Mouse (Mus musculus) heart, adult 18-20 months (tissue): ENCODE measurements around the gene Cit. TPM values are rescaled to one million over a fixed set of nuclear protein-coding genes. Genes with fewer than 3 reads are reported as not detected.

Experiments
- DNase-seq, 2 experiments: peaks; one replicate each; pipeline ENCODE4 v3.0.0; 2021 to 2022; ENCODE audit warnings: mixed read lengths in 1 of 2
- total RNA-seq, 2 experiments: library from RNA; stranded (reverse); gene quantifications; 2 replicates each; pipeline ENCODE4 v1.2.3; 2021

Cit gene
- total RNA-seq, 2 experiments from 2014 or later = 0.77 to 1.0 TPM

DNA sequence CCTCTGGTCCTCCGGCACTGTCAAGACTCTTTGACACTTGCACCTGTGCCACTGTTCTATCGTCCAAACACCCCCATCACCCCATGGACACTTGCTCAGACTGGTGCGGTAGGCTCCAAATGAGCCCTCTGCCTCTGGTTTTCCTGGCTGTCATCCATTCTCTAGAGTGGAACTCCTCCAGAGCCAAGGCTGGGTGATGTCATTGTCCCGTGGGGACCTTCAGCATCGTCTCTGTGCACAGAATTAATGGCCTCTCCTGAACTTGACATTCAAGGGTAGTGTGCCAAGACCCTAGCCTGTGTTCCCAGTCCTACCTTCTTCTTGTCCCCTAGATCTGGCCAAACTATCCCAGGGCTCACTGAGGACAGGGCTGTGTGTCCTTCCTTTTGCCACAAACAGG lies 70.4 kb downstream of the Cit start:
- DNase-seq = peak in 1 of 2 experiments; percentile 7

DNA sequence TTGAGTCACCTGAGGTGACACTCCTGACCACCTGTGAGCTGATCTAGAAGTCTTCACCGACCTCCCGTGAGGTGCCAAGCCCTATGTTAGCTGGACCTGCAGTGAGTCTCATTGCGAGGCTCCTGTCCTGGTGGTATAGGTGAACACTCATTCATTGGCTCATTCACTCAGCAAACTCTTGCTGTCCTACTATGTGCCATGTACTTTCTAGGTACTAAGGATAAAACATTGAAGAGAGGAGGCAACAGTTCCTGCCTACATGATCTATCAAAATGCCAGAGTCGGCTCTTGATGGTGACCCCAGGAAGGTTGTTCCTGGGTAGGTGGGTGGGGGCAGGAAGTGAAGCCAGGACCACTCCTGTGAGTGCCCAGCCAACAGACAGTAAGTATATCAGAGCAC lies 72.9 kb downstream of the Cit start:
- DNase-seq = no peak

DNA sequence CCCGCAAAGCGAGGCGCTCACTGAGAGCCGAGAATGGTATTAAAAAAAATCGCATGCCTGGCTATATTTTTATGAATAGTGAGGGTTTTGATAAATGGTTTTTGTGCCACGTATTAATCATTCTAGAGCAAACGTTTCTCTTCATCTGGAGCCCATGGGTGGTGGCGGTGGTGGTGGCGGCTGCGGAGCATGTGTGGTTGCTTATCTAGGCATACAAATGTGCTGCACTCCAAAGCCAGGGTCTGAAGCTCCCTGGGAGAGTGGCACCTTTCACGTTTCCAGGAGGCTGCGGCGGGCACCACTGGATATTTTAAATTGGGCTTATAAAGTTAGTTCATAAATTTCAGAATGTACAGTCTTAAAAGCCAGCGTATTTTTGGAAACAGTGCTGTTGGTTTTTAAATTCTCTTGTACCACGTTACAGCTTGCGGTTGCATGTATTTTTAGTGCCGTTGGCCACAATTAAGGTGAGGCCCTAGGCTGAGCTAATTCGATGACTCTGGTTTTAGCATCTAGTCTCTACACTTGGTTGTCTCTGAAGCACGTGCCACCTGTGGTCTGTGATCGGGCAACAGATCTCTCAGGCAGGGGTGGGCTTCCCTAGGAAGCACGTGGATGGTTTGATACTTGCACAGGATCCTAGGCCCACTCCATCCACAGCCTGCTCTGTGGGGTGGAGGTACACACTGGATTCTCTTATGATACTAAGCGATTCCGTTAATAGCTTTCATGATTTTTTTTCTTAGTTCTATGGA lies 73.7 kb downstream of the Cit start:
- DNase-seq = no peak

DNA sequence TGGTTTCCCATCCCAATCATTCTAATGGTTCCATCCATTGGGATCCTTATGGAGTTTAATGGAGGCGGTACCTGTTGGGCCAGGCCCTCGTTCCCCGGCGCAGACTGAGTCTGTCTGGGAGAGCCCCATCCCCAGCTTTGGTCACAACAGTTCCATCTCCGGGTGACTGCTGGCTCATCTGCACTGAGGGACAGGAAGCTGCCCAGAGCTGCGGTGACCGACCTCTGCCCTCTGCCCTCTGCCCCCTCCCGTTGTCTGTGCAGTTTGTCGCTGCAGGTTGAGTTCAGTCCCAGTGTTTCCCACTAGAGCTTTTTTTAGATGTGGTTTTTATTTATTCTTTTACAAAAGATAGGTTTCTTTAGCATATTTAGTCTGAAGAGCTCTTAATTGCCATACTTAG lies 76.9 kb downstream of the Cit start:
- DNase-seq = no peak

DNA sequence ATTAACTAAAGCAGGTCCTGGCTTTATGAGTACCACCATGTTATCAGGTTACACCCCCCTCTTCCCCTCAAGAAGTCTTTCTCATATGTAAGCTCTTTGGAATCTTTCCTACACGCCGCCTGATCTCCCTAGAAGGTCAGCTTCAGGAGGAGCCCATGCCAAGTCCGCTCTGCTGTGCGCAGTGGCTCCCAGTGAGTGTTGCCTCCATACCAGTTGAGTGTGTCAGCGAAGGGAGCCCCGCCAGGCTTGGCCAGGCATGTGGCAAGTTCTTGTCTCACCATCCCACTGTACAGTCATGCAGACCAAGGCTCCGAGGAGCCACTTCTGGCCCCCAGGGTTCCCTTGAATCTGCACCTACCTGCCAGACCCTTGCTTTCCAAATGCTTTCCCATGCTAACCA lies 79.9 kb downstream of the Cit start:
- no peak for DNase-seq

DNA sequence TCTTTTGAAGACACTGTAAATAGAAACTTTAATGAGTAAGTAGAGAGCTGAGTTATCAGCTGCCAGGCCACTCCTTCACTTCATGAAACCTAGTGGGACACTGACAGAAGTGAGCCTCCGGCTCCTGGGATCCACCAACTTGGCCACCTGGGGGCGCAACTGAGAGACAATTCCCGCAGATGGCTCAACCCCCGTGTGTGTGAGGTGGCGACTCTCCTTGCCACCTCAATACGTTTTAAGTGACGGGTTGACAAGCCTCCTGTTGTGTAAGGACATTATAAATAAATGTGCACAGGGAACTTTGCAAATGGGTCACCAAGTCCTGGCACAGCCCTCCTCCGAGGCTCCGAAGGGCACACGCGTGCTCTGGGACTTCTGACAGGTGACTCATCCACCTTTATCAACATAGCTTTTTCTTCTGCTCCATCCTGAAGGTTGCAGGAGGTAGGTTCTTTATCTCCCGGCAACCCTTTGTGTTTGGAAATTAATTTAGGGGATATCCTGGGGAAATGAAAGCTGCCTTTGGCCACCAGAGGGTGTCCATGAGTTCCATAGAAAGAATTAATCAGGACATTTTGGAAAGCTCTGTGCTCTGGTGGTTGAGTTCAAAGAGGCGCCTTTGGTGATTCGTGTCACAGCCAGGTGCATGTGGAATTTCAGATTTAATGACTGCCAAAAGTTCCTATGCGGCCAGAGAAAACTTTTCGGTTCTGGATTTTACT lies 83.9 kb downstream of the Cit start:
- no peak for DNase-seq

DNA sequence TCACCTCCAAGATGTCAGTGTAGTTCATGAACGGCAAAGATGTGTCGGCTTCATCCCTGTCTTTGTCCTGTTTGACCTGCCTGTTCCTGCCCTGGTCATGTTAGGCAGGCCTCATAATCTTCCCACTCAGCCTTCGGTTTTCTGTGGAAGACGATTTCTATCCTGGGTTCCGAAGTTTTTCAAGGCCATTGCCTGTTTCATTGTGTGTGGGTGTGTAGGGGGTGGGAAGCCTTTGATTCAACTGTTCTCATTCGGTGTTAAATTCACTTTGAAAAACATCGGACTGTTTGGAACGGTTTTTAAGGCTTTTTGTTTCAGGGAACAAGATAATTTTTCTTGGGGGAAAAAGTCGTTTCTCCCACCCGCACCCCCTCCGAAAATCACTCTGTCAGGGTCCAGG lies 87.2 kb downstream of the Cit start:
- DNase-seq = no peak

DNA sequence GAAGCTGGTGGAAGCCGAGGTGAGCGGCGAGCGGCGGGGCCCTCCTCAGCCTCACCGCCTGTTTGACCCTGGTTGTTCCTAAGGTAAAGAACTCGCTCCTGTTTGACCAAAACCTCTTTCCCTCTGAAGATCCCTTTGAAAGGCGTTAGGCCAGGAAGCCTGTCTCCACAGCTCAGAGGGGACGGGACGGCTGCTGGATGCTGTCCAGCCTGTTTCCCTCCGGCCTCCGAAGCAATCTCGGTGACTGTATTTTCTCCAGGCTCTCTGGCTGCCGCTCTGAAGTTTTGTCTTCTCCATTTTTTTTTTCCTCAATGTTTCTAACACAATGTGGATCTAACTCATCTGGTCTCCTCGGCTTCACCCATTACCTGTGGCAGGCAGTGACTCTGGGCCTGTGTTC lies 91.8 kb downstream of the Cit start:
- no peak for DNase-seq

DNA sequence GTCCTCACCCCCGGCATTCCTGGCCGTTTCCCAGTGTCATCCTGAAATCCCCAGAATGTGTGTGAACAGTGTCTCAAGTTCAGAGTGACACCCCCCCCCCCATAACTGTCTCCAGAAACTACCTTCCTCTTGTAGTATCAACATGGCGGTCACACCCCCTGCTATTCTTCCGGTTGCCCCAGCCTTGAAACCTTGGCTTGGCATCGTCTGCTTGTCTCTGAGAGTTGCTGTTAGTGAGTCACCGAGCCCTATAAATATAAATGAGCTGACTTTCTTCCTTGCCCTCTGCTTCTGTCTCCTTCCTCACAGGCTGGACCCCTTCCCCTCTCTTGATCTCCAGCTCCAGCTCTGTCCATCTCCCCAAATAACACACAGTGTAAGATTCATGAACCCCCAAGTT lies 92.5 kb downstream of the Cit start:
- DNase-seq = no peak

DNA sequence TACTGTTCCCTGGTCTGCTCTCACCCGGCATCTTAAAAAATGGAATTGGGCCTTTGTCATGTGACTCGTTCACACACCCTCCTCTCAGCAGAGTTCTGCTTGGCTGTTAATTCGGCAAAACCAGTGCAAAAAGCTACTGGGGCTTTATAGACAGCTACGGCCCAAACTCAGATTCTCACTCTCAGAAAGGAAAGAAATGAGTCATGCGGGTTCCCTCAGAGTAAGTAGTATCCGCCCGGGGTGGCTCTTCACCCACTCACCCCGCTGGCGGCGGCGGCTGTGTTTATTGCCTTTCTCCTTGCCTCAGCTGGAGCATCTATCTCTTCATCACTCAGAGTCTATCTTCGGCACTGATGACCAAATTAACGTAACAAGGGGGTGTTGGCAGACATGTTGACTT lies 93.9 kb downstream of the Cit start:
- no peak for DNase-seq

DNA sequence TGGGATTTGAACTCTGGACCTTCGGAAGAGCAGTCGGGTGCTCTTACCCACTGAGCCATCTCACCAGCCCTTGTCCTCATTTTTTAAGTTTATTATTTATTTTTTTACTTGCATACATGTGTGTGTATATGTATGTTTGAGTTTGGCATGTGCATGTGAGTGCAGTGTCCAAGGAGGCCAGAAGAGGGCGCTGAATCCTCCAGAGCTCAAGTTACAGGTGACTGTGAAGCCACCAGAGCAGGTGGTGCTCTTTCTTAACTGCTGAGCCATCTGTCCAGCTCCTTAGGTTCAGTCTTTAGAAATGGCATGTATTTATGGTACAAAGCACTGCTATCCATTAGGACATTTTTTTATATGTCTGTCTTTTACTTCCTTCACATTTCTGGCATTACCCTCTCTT lies 97.3 kb downstream of the Cit start:
- DNase-seq = no peak

DNA sequence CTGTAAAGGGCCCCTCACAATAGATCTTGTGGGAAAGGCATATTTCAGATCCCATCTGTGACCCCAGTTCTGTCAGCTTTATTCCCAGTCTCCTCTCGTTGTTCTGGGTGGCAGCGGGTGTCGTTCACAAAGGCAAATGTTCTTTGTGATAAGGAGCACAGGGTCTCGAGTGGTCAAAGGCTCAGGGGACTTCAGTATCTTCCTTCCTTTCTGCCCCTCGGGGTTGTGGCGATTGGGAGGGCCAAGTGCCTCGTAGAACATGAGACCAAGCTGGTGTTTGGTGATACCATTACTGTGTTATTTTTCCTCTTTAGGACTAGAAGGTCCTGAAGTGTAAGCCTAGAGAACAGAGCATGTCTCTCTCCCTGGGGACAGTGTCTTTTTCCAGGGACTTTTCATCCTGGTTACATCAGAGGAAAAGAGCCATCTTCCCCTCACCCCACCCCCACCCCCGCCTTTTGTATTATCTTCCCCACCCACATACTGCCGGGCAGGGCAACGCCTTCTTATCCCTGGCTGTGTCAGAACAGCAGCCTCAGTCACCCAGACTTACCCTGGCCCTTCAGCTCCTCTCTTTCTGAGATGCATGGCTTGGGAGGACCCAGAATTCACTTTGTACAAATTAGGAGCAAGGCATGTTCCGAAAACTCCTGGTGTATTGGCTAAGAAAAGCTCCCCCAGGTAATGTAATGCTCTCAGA lies 99.9 kb downstream of the Cit start:
- no peak for DNase-seq

DNA sequence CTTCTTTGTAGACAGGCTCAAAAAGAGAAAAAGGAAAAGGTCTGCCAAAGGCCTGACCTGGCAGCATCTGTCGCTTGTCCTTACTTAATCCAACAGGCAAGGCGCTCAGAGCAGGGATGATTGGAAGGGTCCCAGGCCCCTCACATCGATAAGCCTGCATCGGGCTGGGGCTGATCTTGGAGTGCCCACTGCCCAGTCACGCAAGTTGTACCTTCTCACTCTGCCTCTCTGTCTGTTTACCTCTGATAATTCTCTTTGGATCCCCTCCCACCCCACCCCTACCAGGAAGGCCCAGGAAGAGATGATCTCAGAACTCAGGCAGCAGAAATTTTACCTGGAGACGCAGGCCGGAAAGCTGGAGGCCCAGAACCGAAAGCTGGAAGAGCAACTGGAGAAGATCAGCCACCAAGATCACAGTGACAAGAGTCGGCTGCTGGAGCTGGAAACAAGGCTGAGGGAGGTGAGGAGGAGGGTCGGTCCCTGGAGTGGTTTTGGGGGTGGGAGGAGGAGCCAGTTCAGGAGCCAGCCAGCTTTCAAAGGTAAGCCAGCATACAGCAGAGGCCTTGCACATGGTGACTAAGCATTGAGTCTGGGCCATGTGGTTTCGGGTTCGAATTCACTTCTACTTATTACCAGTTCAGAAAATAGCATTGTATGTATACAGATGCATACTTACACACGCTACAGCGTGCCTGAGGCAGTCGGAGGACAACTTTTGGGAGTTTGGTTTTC lies 102.7 kb downstream of the Cit start:
- DNase-seq = no peak

DNA sequence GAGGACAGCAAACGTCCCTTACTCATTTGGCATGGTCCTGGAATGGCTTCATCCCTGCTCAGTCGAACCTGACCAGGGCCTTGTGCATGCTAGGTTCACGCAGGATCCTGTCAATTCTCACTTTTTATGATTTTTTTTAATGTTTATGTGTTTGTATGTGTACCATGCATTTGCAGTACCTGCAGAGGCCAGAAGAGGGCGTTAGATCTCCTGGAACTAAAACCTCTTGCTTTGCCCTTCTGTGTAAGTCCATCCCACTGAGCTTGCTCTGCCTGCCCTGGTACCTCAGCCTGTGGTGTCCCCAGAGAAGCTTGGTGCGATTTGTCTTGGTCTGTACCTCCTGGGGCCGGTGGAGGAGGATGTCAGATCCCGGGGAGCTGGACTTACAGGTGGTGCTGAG lies 105.9 kb downstream of the Cit start:
- DNase-seq = no peak

DNA sequence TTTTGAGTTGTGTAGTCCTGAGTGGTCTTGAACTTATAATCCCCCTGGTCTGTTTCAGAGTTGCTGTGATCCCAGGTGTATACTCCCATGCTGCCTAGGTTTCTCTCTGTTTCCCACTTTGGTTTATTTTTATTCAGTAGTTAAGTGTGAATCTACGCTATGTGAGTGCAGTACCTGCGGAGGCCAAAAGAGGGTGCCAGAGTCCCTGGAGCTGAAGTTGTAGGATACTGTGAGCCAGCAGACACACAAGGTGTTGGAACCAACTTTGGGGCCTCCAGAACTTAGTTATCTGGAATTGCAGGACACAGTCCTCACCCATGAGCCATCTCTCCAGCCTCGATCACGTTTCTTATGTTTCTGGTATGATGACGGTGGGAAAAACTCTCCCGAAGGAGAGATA lies 108.1 kb downstream of the Cit start:
- no peak for DNase-seq

DNA sequence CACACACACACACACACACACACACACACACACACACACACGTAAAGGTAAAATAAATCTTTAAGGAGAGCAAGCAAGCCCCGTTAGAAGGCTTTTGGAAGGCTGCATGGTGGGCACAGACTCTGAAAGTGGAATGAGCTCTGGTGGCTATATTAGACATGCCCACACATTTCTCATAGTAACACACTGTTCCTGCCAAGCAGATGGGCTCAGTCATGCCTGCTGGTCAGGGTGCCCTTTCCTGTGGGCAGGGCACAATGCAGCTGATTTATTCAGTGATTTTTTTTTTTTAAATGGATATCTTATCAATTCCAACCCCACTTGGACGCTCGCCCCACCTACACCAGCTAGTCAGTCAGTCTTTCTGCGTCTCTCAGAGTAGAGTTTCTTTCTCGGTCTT lies 109.0 kb downstream of the Cit start:
- no peak for DNase-seq

DNA sequence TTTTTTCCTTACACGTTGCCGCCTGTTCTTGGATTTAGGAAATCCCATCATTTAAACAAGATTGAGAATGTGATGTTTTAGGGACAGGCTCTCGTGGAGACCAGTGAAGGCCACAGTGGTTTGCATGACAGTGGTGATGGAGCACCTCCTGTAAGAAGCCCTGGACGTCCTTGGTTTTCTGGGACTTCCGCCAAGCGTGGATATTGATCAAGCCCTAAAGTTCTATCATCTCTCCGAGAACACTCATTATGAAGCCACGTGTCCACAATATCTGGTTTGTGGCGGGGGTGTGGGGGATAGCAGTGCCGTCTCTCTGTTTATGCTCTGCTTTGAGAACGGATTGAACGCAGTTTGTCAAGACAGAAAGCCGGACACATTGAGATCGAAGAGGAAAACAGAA lies 109.5 kb downstream of the Cit start:
- DNase-seq = no peak

DNA sequence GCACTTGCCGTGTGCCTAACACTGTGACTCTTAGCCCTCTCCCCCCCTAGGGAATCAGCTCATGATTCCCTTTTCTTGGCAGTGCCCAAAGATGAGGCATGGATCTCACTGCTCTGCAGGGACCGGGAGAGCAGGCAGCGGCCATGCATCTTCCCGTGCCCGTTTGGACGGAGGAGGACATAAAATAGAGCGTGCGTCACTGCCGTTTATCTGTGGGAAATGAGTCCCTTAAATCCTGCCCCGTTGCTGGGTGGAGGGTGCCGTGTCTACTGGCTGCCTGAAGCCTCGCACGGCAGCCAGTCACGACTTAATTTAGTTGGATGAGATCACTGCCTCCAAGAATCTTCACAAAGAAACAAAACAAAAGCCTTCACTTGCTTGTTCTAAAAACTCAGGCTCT lies 110.1 kb downstream of the Cit start:
- DNase-seq = no peak

DNA sequence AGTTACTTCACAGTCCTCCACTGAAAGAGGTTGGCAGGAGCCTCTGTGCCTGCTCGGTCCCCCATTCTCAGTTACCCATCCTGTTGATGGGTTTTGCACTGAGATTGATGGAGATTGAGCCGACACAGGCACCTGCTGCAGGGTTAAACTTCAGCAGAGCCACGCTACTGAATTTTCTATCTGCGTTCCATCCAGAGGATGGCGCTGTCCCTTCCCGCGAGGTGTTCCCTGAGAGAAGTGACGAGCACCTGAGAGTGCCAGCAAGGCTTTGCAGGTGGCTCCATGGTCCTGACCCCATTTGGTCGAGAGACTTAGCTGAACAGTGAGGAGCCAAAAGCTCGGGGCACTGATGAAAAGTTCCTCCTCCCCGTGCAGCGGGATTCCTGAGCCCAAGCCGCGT lies 111.0 kb downstream of the Cit start:
- DNase-seq = no peak

DNA sequence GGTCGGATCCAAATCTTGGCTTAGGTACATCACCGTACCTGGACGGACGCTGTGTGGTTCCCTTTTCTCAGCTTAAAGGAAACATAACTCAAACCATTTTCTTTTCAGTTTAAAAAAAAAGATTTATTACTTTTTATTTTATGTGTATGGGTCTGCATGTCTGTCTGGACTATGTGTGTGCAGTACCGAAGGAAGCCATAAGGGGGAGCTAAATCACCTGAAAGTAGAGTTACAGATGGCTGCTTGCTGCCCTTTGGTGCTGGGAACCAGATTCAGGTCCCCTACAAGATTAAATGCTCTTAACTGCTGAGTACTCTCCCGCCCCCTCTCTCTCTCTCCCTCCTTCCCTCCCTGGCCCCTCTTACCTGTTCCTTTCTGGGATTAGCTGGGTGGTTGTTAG lies 112.1 kb downstream of the Cit start:
- DNase-seq = no peak

DNA sequence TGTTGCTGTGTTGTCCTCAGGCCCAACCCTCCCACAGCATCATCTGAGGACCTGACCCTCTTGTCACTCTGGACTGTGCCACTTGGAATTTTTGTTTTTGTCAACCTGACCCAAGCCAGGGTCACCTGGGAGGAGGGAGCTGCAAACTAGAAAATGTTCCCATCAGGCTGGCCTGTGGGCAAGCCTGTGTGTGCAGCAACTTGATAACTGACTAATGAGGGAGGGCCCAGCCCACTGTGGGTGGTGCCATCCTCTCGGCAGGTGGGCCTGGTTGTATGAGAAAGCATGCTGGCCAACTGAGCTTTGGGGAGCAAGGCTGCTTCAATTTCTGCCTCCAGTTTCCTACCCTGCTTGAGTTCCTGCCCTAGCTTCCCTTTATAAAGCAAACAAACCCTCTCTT lies 113.3 kb downstream of the Cit start:
- DNase-seq = no peak

DNA sequence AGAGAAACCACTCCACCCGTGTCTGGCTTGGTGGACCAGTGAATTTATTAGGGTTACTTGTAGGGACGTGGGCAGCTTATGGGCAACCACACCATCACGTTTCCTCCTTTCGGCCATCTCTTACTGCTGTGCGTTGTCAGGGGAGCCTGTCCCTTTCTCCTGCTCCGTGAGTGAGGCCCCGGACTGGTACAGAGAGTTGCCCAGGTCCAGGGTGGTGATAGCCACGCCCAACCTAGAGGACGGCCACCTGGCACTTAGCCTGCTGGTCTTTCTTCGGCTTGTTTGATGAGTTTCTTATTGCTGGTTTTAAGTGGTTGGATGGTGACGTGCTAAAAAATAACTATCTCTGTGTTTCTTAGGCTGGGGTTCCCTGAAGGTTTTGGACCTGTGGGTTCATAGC lies 113.7 kb downstream of the Cit start:
- DNase-seq = no peak

DNA sequence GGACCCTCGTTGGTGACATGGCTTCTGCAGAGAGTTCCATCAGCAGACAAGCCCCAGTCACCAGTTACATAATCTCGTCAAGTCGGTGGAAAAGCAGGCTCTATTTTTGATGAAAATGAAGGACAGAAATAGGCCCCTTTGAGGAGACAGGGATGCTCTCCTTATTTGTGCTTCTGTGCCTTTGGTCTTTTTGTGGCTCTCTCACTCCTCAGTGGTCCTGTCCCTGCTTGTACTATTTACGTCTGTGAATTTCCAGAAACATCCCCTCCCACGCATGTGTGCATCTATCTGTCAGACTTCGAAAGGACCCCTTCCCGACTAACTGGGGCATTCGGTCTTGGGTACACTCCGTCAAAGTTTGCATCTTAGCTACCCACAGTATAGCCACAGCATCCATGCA lies 116.7 kb downstream of the Cit start:
- no peak for DNase-seq
